Mouse (Mus musculus): ENCODE measurements around the gene Mecom.

Mecom gene

DNA sequence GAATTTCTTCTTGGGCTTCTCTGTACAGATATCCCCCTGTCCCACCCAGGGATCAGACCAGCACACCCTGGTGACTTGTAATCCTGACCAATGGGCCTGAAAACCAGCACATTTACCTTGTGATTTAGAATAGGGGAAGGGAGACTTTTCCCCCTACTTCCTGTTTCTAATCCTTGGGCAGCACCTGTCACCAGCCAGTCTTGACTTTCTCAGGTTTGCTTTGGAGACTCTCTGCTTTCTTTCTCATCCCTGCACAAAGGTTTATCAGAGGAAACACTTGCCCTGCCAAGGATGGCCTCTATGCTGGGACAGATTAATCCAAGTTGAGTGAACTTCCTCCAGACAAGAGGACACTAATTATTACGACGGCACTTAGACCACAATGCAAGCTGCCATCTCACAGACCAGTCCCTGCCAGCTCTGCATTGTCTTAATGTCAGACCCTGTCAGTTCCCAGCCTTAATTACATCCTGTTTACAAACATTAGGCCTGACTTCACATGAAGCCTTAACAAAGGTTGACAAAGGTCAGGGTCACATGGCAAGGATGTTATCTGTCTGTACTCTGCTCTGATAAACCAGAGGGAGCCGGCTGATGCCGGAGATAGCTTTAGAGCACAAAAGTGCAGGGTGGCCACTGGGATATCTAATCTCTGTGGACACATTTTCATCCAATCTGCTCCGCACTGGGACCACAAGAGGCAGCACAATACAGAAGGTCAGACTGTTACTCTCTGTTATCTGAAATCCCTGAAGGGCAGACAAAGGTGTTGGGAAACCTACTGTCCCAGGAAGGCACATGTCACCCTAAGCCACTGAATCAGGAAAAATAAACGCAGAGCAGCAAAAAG, 193.7 kb downstream of the Mecom start:
- DNase-seq (ENCODE audit: low read depth, low spot score), result no peak

DNA sequence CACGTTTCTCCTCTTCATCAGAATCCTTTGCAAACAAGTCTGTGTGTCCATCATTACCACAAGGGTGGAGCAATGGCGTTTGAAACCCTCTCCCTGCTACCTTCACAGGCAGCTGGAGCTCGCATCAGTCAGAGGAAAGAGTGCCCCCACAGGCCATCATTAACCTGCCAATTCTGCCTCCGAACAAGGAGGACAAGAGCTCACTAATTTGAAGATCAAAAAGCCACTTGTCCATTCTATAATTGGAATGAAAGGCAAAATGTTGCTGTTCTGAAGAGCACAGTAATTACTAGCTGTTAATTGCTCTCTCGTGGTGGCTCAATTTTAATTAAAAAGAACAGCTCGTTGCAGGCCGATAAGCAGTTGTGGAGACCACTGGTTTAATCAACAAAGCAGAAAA, 198.5 kb downstream of the Mecom start:
- DNase-seq (ENCODE audit: low read depth, low spot score), result no peak

DNA sequence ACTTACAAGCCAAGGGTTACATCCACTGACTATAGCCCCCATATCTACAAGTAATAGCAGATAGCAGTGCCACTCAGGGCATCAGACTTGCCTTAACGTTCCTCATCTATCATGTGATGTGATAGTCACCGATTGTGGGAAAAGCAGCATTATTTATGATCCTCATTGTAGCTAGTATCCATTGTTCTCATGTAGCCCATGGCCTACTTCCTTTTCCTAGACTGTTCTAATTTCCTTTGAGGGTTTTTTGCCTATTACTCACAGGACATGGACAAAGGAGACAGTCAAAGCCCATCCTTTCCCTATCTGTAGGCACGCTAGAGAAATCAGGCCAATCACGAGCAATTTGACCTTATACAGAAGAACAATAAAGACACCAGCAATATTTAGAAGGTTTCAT, 203.7 kb downstream of the Mecom start:
- no peak for DNase-seq (ENCODE audit: low read depth, low spot score)

DNA sequence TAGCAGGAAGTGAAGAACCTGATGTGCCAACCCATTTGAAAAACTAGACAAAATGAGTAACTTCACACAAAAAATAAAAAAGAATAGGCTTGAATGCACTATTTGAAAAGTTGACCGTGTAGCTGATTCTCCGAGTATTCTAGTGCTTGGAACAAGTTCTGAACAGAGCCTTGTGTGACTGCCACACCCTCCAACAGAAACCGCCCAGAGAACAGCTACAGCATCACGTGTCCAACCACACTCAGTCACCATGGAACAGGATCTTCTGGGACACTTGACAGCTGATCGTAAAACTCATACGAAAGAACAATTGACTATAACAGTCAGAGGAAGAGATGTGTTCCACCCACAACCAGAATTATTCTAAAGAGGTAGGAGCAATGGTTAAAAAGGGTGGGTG, 215.5 kb downstream of the Mecom start:
- DNase-seq (ENCODE audit: low read depth, low spot score), result no peak

DNA sequence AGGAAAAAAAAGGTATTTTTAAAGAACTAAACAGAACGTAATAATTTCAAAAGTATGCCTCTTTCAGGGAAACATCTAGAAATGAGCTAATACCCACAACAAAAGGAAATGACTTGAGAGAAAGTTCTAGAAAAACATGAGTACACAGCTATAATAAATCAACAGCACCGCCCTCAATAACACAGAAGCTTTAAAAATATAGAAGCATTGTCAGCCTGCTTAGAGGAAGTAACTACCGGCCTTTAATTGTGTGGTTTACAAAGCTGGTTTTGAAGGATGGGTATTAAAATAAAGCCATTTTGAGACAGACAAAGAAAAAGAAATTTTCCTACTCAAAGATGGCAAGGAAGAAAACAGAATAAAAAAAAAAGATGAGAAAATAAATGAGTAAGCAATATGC, 217.3 kb downstream of the Mecom start:
- no peak for DNase-seq (ENCODE audit: low read depth, low spot score)

DNA sequence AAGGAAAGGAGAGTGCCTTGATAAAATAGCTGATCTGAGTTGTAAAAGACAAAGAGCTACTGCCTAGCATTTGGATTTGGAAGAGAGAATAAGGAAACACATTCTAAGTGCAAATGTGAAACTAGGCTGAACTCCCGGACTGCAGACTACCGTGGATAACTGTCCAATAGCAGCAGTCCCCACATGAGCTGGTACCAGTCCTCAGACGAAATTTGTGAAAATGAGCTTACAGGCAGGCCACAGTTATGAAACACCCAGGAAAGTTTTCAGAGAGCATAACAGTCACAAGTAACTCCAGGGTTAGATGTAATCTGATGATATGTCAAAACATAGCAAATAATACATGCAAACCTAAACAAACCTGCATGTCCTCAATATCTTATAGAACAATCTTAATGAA, 217.8 kb downstream of the Mecom start:
- no peak for DNase-seq (ENCODE audit: low read depth, low spot score)

DNA sequence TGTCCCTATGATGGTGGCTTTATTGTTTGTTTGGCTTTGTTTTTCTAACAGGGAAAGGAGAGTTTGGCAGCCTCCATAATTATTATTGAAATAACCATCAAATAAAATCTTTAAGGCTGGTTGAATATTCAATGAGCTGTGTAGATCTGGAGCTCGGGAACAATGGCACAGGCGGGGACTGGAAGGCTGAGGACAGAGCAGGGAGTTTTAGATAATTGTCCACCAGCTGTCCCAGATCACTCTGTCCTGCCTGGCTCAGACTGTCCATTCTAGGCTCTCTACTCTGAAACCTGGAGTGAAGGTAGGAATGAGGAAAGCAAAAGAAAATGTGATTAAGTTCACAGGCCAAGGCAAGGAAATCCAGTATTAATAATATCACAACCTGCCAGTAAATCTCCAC, 232.9 kb downstream of the Mecom start:
- no peak for DNase-seq (ENCODE audit: low read depth, low spot score)

DNA sequence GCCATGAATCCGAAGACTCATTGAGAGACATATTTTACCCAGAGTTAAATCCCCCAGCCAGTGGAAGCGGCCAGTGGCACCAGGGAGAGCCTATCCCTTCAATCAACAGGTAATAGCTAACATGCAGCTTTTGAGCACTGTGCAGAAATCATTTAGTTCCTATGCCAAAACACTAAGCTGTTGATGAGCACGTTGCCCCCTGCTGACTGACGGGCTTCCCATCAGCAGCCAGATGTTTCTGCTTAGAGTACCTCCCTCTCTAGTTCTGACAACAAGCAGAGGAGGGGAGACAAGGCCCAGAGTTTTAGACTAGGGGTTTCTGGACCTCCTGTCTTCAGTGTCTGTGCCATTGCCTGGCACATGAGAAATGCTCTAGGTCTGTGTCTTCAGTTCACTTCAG, 239.7 kb downstream of the Mecom start:
- DNase-seq (ENCODE audit: low read depth, low spot score), result no peak

DNA sequence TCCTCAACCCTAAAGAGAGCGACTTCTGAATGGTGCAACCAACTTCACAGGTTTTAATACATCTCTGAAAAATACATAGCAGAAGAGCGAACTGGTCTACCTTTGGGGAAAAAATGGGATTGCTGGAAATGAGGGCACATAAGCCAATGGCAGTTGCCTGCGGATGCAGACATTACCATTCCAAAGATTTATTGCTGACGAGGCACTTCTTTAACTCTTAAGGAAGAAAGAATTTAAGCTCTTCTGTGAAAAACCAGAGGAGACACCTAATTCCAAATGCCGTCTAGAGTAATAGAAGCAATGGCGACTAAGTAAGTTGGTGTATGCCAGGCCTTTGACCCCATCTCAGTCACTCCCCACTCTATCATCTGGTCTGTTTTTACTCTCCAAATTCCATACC, 240.2 kb downstream of the Mecom start:
- no peak for DNase-seq (ENCODE audit: low read depth, low spot score)

DNA sequence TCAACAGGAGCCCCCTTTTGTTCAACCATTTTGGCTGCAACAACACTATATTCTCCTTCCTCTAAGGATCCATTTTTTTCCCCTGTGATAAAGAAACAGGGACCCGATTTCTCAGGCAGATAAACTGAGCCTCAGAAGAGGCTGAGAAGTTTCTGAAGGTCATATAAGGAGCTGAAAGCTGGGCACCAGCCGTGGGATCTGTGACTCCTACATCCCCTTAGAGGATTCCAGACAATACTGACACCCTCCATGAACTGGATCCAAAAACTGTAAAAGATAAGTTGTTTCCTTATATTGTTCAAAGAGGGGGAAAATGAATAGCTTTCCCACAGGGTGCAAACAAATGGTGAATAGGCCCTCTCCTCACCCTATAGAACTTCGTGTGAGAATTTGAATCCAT, 241.7 kb downstream of the Mecom start:
- no peak for DNase-seq (ENCODE audit: low read depth, low spot score)

DNA sequence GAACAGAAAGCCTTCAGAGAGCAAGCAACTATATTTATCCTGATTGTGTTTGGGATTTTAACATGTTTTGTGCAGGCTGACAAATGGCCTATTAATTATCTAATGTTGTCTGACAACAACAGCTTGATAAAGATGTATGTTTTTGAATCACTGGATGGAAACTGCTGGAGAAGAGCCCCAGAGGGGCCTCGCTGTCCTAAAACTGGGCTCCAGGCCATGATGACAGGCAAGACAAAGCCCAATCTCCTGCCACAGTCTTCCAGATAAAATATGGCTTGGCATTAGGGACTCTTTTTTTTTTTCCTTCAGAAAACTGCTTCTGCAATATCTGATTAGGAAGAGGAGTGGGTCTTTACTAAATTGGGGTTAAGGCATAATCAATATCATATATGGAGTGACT, 248.3 kb downstream of the Mecom start:
- no peak for DNase-seq (ENCODE audit: low read depth, low spot score)

DNA sequence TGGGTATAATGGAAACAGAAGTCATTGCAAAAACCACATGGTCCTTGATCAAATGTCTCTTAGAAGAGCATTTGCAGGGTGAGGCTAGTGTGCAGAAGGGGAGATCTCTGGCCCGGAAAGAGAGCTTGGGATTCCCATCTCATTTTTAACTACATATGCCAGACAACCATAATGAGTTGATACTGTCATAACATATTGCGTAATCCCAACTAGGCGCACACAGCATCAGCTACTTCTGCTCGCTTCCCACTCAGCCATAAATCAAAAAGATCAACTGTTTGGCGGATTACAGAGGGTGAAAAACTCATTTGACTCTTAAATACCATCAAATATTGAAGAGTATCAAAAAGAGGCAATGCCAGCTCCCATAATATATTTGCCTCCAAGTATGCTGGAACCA, 253.4 kb downstream of the Mecom start:
- DNase-seq (ENCODE audit: low read depth, low spot score), result no peak

DNA sequence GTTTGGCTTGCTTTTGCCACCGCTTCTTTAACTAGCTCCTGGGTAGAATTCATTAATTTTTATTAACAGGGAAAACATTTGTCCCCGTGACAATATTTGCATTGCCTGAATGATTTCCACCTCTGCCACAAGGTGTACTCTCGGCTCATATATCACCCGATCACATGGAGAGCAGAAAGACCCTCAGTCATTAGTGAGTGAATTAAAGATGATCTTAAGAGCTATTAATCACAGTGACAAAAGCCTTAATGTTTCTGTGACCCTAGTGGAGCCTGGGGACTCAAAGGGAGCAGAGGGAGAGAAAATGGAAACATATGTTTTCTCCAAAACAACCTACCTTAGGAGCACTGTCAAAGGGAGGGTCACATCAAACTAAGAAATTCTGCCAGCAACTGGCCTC, 261.3 kb downstream of the Mecom start:
- no peak for DNase-seq (ENCODE audit: low read depth, low spot score)

DNA sequence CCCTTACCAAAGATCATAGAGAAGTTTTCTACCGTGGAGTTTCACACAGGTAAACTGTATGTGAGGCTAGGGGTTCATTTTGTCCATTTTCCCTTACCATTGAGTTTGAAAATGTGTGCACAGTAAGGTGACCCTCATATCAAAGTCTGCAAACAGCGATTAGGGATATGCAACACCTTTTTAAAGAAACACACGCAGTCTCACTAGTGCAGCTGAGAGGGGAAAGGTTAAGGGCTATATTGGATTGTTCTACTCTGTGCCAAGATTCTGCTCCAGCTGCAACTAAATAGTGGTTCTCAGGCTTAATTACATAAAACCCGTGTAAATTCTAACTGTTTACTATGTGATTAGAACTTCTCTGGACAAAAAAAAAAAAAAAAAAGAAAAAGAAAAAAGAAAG, 263.7 kb downstream of the Mecom start:
- DNase-seq (ENCODE audit: low read depth, low spot score), result no peak

DNA sequence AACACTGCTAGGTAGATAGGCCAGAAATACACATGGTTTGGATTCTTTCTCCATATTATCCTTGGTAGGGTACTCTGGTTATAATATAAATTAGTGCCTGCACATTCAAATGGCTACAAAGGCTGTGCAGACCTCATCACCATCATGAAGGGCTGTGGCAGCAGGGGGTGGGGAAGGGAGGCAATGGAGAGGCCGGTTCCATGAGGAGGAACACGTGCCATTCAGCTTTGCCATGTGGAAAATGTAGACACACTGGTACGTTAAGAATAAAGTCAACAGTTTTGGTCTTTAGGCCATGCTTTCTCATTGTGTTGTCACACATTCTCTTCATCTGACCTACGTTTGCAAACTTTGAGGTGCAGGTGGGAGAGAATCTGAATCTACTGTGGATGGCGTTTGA, 264.2 kb downstream of the Mecom start:
- DNase-seq (ENCODE audit: low read depth, low spot score), result no peak

DNA sequence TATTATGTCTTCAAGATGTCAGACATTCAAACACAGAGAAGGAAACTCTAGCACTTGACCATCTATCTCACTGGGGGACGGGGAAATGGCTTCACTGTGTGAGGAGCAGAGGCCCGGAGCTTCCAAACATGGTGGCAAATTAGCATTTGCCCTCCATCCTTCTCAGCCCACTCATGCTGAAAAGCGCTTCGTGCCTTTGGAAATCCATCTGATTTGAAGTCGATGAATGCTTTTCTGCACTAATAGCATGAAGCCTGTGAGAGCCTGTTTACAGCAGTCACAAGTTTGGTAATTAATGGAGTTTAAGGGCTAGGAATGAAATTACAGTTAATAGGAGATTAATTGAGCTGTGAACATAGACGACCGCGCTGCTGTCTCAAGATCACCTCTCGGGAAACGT, 270.2 kb downstream of the Mecom start:
- DNase-seq (ENCODE audit: low read depth, low spot score), result no peak

DNA sequence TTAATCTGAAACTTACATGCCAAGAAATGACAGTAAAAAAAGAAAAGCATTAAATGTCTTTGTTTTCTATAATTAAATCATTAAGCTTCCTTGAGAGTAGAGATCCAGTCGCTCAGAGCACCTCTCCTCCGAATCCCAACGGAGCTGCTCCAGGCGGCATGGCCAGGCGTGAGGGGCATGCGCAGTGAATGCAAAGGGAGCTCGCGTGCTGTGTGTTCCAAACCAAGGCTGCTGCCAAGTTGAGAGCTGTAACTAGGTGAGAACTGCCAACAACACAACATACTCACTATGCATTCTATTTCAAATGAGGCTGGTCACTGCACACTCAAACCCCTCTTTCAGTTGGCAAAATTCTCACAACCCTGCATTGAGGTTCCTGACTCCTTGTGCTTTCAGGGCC, 271.7 kb downstream of the Mecom start:
- DNase-seq (ENCODE audit: low read depth, low spot score), result no peak

DNA sequence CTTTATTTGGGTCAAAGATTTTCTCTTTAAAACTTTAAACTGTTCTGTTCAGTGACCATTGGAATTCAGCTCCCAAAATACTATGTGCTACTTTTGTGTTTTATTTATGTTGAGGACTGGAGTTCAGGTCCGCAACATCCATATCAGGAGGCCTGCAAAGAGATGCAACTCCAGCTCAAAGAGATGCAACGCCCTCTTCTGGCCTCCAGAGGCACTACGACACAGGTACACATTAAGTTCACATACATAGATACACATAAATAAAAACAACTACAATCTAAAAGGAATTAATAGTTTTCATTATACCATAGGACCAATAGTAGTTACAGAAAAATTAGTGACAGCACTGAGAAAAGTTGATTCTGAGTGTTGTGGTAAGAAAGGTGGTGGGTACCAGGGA, 278.6 kb downstream of the Mecom start:
- DNase-seq (ENCODE audit: low read depth, low spot score), result no peak

DNA sequence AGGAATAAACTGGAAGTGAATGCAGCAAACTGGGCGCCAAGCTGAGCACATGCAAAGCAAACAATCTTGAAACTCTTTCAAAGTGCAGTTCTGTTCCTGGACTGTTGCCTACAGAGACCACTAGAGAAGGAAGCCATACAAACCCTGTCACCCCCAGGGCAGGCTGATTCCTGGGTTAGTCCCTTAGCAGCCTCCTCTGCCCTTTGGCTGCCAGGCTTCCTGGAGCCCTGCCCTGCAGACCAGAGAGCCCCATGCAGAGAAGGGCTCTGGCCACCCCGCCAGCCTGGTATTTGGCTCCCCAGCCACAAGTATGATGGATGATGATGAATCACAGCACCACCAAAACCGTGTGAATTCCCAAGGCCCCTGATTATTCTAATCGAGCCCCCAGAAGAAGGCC, 286.9 kb downstream of the Mecom start:
- no peak for DNase-seq (ENCODE audit: low read depth, low spot score)

DNA sequence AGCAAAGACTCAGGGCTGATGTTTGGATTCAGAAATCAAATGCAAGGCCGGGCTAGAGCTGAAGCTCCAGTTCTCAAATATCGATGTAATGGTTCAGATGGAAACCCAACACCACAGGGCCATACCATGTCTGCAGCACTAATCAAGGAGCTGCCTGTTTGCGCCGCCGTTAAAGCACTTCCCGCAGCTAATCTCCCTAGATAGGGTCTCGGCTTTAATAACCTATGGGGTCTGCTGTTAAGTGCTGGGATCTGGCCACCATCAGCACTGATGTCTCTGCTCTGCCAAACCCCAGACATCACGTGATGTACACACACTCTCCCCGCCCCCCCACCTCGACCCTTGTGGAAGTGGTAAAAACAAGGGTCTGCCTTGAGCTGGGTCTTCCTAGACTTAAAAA, 289.4 kb downstream of the Mecom start:
- no peak for DNase-seq (ENCODE audit: low read depth, low spot score)

DNA sequence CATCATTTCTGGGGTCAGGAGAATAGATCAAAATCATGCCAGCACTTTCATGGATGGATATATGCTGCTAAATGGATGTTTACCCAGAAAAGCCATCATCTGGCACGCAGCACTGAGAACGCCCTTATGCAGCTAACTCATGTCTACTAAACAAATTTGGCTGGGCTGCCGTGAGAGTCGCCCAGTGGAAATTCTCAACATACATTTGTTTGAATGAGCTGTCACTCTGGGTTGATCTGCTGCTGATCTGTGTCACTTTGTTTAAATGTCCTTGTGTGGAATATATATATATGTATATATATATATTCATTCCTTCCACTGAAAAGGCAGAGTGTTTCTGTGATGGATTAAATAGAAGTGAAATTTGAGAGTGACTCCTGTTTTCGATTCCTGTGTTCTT, 290.0 kb downstream of the Mecom start:
- no peak for DNase-seq (ENCODE audit: low read depth, low spot score)

DNA sequence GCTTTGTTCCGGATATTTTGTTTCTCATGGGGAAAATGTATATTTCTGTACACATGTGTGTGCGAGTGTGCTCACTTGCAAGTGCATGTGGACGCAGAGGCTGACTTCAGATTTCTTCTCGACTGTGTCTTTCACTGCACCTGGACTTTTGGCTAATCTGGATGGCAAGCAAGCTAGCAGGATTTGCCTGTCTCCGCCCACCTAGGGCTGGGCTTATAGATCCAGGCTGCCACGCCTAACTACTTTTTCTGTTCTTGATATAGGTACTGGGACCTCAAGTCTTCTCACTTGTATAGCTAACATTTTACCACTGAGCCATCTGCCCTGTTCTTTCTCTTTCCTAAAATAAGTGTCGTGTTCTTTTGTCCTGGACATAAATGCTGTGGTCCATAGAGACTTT, 290.9 kb downstream of the Mecom start:
- DNase-seq (ENCODE audit: low read depth, low spot score), result no peak

DNA sequence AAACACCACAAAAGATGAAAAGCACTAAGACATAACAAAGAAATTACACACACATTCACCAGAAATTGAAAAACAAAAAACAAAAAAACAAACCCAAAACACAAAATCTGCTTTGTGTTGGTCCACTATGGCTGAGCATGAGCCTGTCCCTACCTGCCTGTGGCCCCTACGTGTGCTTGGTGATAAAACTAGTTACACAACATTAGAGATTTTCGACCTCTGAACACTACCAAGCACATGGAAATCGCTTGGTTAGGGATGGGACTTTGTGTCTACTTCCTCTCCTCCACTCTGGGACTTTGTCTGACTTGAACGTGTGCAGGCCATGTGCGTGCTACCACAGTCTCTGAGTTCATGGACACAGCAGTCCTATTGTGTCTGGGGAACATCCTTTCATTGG, 292.0 kb downstream of the Mecom start:
- DNase-seq (ENCODE audit: low read depth, low spot score), result no peak

DNA sequence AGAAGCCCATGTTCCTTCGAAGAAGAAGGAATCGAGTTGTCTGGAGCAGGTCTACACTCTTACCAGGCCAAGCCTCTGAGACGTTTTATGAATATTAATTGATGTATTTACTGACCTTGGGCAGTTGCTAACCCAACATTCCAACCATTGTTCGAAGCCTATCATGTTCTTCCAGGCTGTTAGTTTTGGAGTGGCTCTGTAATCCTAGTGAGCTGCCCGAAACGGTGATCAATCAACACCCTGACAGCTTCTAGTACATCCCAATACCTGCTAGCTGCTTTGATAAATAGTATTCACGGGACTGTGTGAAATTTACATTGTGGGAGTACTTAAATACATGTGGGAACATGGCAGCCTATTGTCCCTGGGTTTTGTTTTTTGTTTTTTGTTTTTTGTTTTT, 293.4 kb downstream of the Mecom start:
- no peak for DNase-seq (ENCODE audit: low read depth, low spot score)
